Mouse (Mus musculus) heart, embryonic 15.5 days (tissue): Measurements from ENCODE around the gene Nrbf2. TPM values are rescaled to one million over a fixed set of nuclear protein-coding genes. Genes with fewer than 3 reads are reported as not detected.

Source experiments
- ATAC-seq: fragments of 200-750 bp; cut with Nextera tagmentation; replicated peaks from 2 replicates; pipeline ENCODE4 v1.8.0; 2017; ENCODE audit warnings: low read depth, moderate TSS enrichment; ENCODE audit not compliant: insufficient number of reproducible peaks, insufficient read depth, low FRiP score
- H3K27ac ChIP-seq: fragments of 300-500 bp; sonication (generic); 2 replicates; pipeline ENCODE4 v1.5.1; 2015; ENCODE audit warnings: mild to moderate bottlenecking, inconsistent platforms
- H3K27me3 ChIP-seq: fragments of 300-500 bp; sonication (generic); 2 replicates; pipeline ENCODE4 v1.6.1; 2015; ENCODE audit warnings: inconsistent platforms
- H3K36me3 ChIP-seq: fragments of 300-500 bp; sonication (generic); 2 replicates; pipeline ENCODE4 v1.6.1; 2015; ENCODE audit warnings: mild to moderate bottlenecking, inconsistent platforms
- H3K4me1 ChIP-seq: fragments of 300-500 bp; sonication (generic); replicated peaks from 2 replicates; pipeline ENCODE4 v1.6.1; 2015; ENCODE audit warnings: inconsistent platforms
- H3K4me2 ChIP-seq: fragments of 300-500 bp; sonication (generic); 2 replicates; pipeline ENCODE4 v1.6.1; 2015; ENCODE audit warnings: inconsistent platforms, mild to moderate bottlenecking, moderate library complexity
- H3K4me3 ChIP-seq: fragments of 300-500 bp; sonication (generic); 2 replicates; pipeline ENCODE4 v1.5.1; 2015; ENCODE audit warnings: mild to moderate bottlenecking, inconsistent platforms
- H3K9ac ChIP-seq: fragments of 300-500 bp; sonication (generic); 2 replicates; pipeline ENCODE4 v1.6.1; 2015; ENCODE audit warnings: mild to moderate bottlenecking, inconsistent platforms
- H3K9me3 ChIP-seq: fragments of 300-500 bp; sonication (generic); replicated peaks from 2 replicates; pipeline ENCODE4 v1.6.1; 2016; ENCODE audit warnings: inconsistent platforms
- WGBS: fragments of 180-500 bp; shearing (Covaris S2); methylation state at CpG from one replicate; pipeline ENCODE4 v1.1.7; 2015; ENCODE audit warnings: mixed read lengths; 5-methylcytosine and 5-hydroxymethylcytosine counted together
- polyA plus RNA-seq: library from polyadenylated mRNA; unstranded; fragments of >200 nt; fragmentation: Nextera tagmentation; extraction: Ambion mirVana; gene quantifications from 2 replicates; pipeline ENCODE4 v1.2.1, GENCODE M21; 2015

Nrbf2 gene
- polyA plus RNA-seq, 1 experiment from 2014 or later = 28.7 TPM

- no peak overlapping the region for H3K4me3 ChIP-seq
- no peak overlapping the region for H3K4me2 ChIP-seq
- H3K9ac ChIP-seq = no peak overlapping the region
- H3K27ac ChIP-seq = no peak overlapping the region
- H3K4me1 ChIP-seq = no peaks in the 10 kb centered on the region
- WGBS = 22% methylated on average over 9 of the region's 9 CpGs
- H3K27me3 ChIP-seq = no peaks in the 10 kb centered on the region
- ATAC-seq = 0 out of 2 replicates have a peak, but pooled peaks have one; percentile 41
- H3K36me3 ChIP-seq = no peaks in the 10 kb centered on the region
- H3K9me3 ChIP-seq = no peaks in the 10 kb centered on the region
These were observed 26.3 kb upstream of the Nrbf2 start for GRCm38 (mm10) chr10:67311277-67311959.

GRCm38 (mm10) chr10:67309483-67310138, 24.5 kb upstream of the Nrbf2 start:
- Histone ChIP-seq H3K36me3 (no peaks in the 10 kb centered on the region), H3K4me1 (no peaks in the 10 kb centered on the region), H3K9ac (no peak overlapping the region), H3K4me3 (no peak overlapping the region), H3K4me2 (no peak overlapping the region), H3K27ac (no peak overlapping the region), H3K27me3 (no peaks in the 10 kb centered on the region), H3K9me3 (no peaks in the 10 kb centered on the region)
- ATAC-seq = no peak
- WGBS = 79% methylated on average over 7 of the region's 7 CpGs

- Histone ChIP-seq H3K27me3 (no peaks in the 10 kb centered on the region), H3K9ac (no peak overlapping the region), H3K4me3 (no peak overlapping the region), H3K36me3 (no peaks in the 10 kb centered on the region), H3K4me2 (no peak overlapping the region), H3K27ac (no peak overlapping the region), H3K9me3 (no peaks in the 10 kb centered on the region), H3K4me1 (peaks cover 2% of the 10 kb centered on the region; the same call in 1 of the 2 replicates)
- ATAC-seq = no peak
- WGBS = 40% methylated on average over 2 of the region's 2 CpGs
These were observed 17.2 kb upstream of the Nrbf2 start for GRCm38 (mm10) chr10:67302340-67302739.

- Histone ChIP-seq H3K27me3 (no peaks in the 10 kb centered on the region), H3K9ac (no peak overlapping the region), H3K4me2 (no peak overlapping the region), H3K9me3 (no peaks in the 10 kb centered on the region), H3K36me3 (no peaks in the 10 kb centered on the region), H3K4me3 (no peak overlapping the region), H3K4me1 (peaks cover 5% of the 10 kb centered on the region; the same call in 1 of the 2 replicates), H3K27ac (no peak overlapping the region)
- WGBS = 84% methylated on average over 6 of the region's 6 CpGs
- no peak for ATAC-seq
These were observed 15.9 kb upstream of the Nrbf2 start for GRCm38 (mm10) chr10:67301046-67301445.

- H3K4me3 ChIP-seq = no peak overlapping the region
- no peak for ATAC-seq
- H3K4me1 ChIP-seq = peaks cover 5% of the 10 kb centered on the region; the same call in 1 of the 2 replicates
- no peak overlapping the region for H3K4me2 ChIP-seq
- 76% methylated on average over 4 of the region's 4 CpGs for WGBS
- H3K9ac ChIP-seq = no peak overlapping the region
- no peaks in the 10 kb centered on the region for H3K36me3 ChIP-seq
- no peak overlapping the region for H3K27ac ChIP-seq
- H3K27me3 ChIP-seq = no peaks in the 10 kb centered on the region
- H3K9me3 ChIP-seq = no peaks in the 10 kb centered on the region
These were observed 14.2 kb upstream of the Nrbf2 start for GRCm38 (mm10) chr10:67299285-67299684.

- Histone ChIP-seq H3K27ac (no peak overlapping the region), H3K27me3 (no peaks in the 10 kb centered on the region), H3K9me3 (no peaks in the 10 kb centered on the region), H3K4me2 (no peak overlapping the region), H3K4me1 (peaks cover 5% of the 10 kb centered on the region; the same call in 1 of the 2 replicates), H3K9ac (no peak overlapping the region), H3K36me3 (no peaks in the 10 kb centered on the region), H3K4me3 (no peak overlapping the region)
- 55% methylated on average over 5 of the region's 5 CpGs for WGBS
- ATAC-seq = no peak
These were observed 13.8 kb upstream of the Nrbf2 start for GRCm38 (mm10) chr10:67298856-67299255.

GRCm38 (mm10) chr10:67297175-67297855, 12.2 kb upstream of the Nrbf2 start:
- ATAC-seq = no peak
- Histone ChIP-seq H3K27me3 (no peaks in the 10 kb centered on the region), H3K36me3 (no peaks in the 10 kb centered on the region), H3K4me3 (no peak overlapping the region), H3K4me2 (no peak overlapping the region), H3K9ac (no peak overlapping the region), H3K9me3 (no peaks in the 10 kb centered on the region), H3K27ac (no peak overlapping the region), H3K4me1 (peaks cover 5% of the 10 kb centered on the region; the same call in 1 of the 2 replicates)
- 75% methylated on average over 17 of the region's 17 CpGs for WGBS

GRCm38 (mm10) chr10:67296482-67297152, 11.5 kb upstream of the Nrbf2 start:
- Histone ChIP-seq H3K27me3 (no peaks in the 10 kb centered on the region), H3K4me3 (no peak overlapping the region), H3K9ac (no peak overlapping the region), H3K36me3 (no peaks in the 10 kb centered on the region), H3K27ac (no peak overlapping the region), H3K4me2 (no peak overlapping the region), H3K9me3 (no peaks in the 10 kb centered on the region), H3K4me1 (peaks cover 5% of the 10 kb centered on the region; the same call in 1 of the 2 replicates)
- no peak for ATAC-seq
- WGBS = 78% methylated on average over 8 of the region's 8 CpGs

GRCm38 (mm10) chr10:67295938-67296466, 10.9 kb upstream of the Nrbf2 start:
- no peak overlapping the region for H3K4me2 ChIP-seq
- no peak overlapping the region for H3K4me3 ChIP-seq
- no peaks in the 10 kb centered on the region for H3K27me3 ChIP-seq
- ATAC-seq = no peak
- peaks cover 7% of the 10 kb centered on the region for H3K4me1 ChIP-seq
- H3K9ac ChIP-seq = no peak overlapping the region
- H3K36me3 ChIP-seq = no peaks in the 10 kb centered on the region
- H3K27ac ChIP-seq = no peak overlapping the region
- 39% methylated on average over 7 of the region's 7 CpGs for WGBS
- no peaks in the 10 kb centered on the region for H3K9me3 ChIP-seq

- 72% methylated on average over 5 of the region's 5 CpGs for WGBS
- no peak overlapping the region for H3K27ac ChIP-seq
- H3K27me3 ChIP-seq = no peaks in the 10 kb centered on the region
- ATAC-seq = no peak
- no peaks in the 10 kb centered on the region for H3K9me3 ChIP-seq
- H3K36me3 ChIP-seq = no peaks in the 10 kb centered on the region
- peaks cover 13% of the 10 kb centered on the region for H3K4me1 ChIP-seq
- H3K4me3 ChIP-seq = no peak overlapping the region
- H3K9ac ChIP-seq = no peak overlapping the region
- no peak overlapping the region for H3K4me2 ChIP-seq
These were observed 10.2 kb upstream of the Nrbf2 start for GRCm38 (mm10) chr10:67295331-67295730.

GRCm38 (mm10) chr10:67291087-67291486, 6.0 kb upstream of the Nrbf2 start:
- H3K27ac ChIP-seq = no peak overlapping the region
- no peak overlapping the region for H3K9ac ChIP-seq
- H3K9me3 ChIP-seq = no peaks in the 10 kb centered on the region
- H3K4me3 ChIP-seq = no peak overlapping the region
- no peaks in the 10 kb centered on the region for H3K36me3 ChIP-seq
- H3K4me1 ChIP-seq = peaks cover 23% of the 10 kb centered on the region
- no peak for ATAC-seq
- WGBS = 31% methylated on average over 8 of the region's 8 CpGs
- H3K4me2 ChIP-seq = no peak overlapping the region
- H3K27me3 ChIP-seq = no peaks in the 10 kb centered on the region
